Mouse (Mus musculus) adrenal gland, adult 8-10 months (tissue): ENCODE data around the gene Kif15. TPM values are rescaled to one million over a fixed set of nuclear protein-coding genes. Genes with fewer than 3 reads are reported as not detected.

ENCODE experiments used
- total RNA-seq, 4 experiments: library from RNA; stranded (reverse); gene quantifications; 2 replicates each; pipeline ENCODE4 v1.2.4; 2022

The Kif15 gene
- total RNA-seq, 4 experiments from 2014 or later: 1.3 to 2.1 (median 1.7) TPM

Other genes starting within 250 kb of the Kif15 start
- gene Topaz1, start 203.7 kb upstream of the Kif15 start, total RNA-seq: under 1 TPM in 2 of 4 experiments, not detected in 2; 0.06 to 0.59 TPM
- gene Tcaim, start 145.5 kb upstream of the Kif15 start, total RNA-seq: 10 to 100 TPM; 22.9 to 25.2 (median 24.8) TPM
- gene Gm35549, start 107.0 kb upstream of the Kif15 start, total RNA-seq: not detected
- gene Zfp445, start 85.0 kb upstream of the Kif15 start, total RNA-seq: 100 to 1,000 TPM; 132 to 160 (median 142) TPM
- gene Zkscan7, start 65.4 kb upstream of the Kif15 start, total RNA-seq: 10 to 100 TPM in 3 of 4 experiments, 1 to 10 TPM in 1; 8.3 to 12.8 (median 11.1) TPM
- gene Zfp105, start 28.0 kb upstream of the Kif15 start, total RNA-seq: 1 to 10 TPM; 5.5 to 8.5 (median 7.2) TPM
- 10 to 100 TPM; 18.3 to 28.4 (median 23.0) TPM for gene 1110059G10Rik, start within 50 bp of the Kif15 start, total RNA-seq
- 10 to 100 TPM; 18.1 to 26.2 (median 20.1) TPM for gene Tmem42, start 70.3 kb downstream of the Kif15 start, total RNA-seq
- gene Tgm4, start 83.7 kb downstream of the Kif15 start, total RNA-seq: 1 to 10 TPM in 2 of 4 experiments, under 1 TPM in 2; 0.24 to 1.7 (median 0.98) TPM
- 10 to 100 TPM; 59.3 to 76.6 (median 71.0) TPM for gene Zdhhc3, start 162.2 kb downstream of the Kif15 start, total RNA-seq
- 10 to 100 TPM; 41.1 to 54.1 (median 43.1) TPM for gene Exosc7, start 162.2 kb downstream of the Kif15 start, total RNA-seq
- 10 to 100 TPM; 13.5 to 23.8 (median 20.1) TPM for gene Clec3b, start 199.9 kb downstream of the Kif15 start, total RNA-seq